In genomic region chr17:84693741-84694140, GRCm38 (mm10) we compare ENCODE assay signal across 33 mouse cellular contexts. TPM values are rescaled to one million over a fixed set of nuclear protein-coding genes. Genes with fewer than 3 reads are reported as not detected.
"Had no signal": no experiment of that assay in that cellular context is flagged by ENCODE, and none has a peak within 500 bp of the region (broad histone marks: within the 10 kb centered on the region; RNA-seq: fewer than 3 reads in every experiment).

No protein-coding gene starts in this region.

- H3K4me2 ChIP-seq: heart, embryonic 11.5 days; heart, embryonic 13.5 days; heart, embryonic 15.5 days; hindbrain, embryonic 13.5 days; hindbrain, embryonic 15.5 days; limb, embryonic 13.5 days; limb, embryonic 15.5 days had no signal

- H3K9me3 ChIP-seq: heart, embryonic 13.5 days; heart, embryonic 15.5 days; hindbrain, embryonic 13.5 days; hindbrain, embryonic 15.5 days; limb, embryonic 13.5 days; limb, embryonic 15.5 days had no signal

- DNase-seq: gastrocnemius, postnatal 14 days; gastrocnemius, postnatal 36 days; heart, adult 11 months; heart, adult 2 months; heart, postnatal 14 days; heart, postnatal 36 days; kidney, adult 11 months; kidney, adult 8-10 months; layer of hippocampus, adult 9-11 months; layer of hippocampus, postnatal 36 days; left cerebral cortex, postnatal 4 days; lung, adult 18-20 months had no signal

- H3K9ac ChIP-seq: heart, embryonic 13.5 days; heart, embryonic 15.5 days; hindbrain, embryonic 13.5 days; hindbrain, embryonic 15.5 days; limb, embryonic 13.5 days; limb, embryonic 15.5 days; liver, embryonic 14.5 days had no signal

- H3K4me3 ChIP-seq: heart, adult 2 months; heart, embryonic 13.5 days; heart, embryonic 15.5 days; hindbrain, embryonic 13.5 days; hindbrain, embryonic 15.5 days; limb, embryonic 13.5 days; limb, embryonic 15.5 days had no signal

- H3K27me3 ChIP-seq: limb, embryonic 13.5 days had no signal

- H3K27ac ChIP-seq: heart, adult 2 months; heart, embryonic 13.5 days; heart, embryonic 15.5 days; hindbrain, embryonic 13.5 days; hindbrain, embryonic 15.5 days; hindbrain, postnatal 0 days; limb, embryonic 13.5 days; limb, embryonic 15.5 days; liver, embryonic 14.5 days had no signal

- H3K4me1 ChIP-seq: heart, embryonic 13.5 days; hindbrain, embryonic 13.5 days; hindbrain, embryonic 15.5 days; limb, embryonic 13.5 days had no signal

- H3K36me3 ChIP-seq: heart, embryonic 13.5 days; heart, embryonic 15.5 days; hindbrain, embryonic 13.5 days; hindbrain, embryonic 15.5 days; limb, embryonic 13.5 days; limb, embryonic 15.5 days had no signal

- ATAC-seq: hindbrain, postnatal 0 days; intestine, embryonic 16.5 days had no signal

RNA-seq across cellular contexts. Expression of gene Abcg5, which starts 10.9 kb away (rescaled TPM):
- total RNA-seq: gastrocnemius, adult 18-20 months; gastrocnemius, adult 8-10 months; gastrocnemius, postnatal 14 days; gastrocnemius, postnatal 36 days; heart, adult 2 months; heart, postnatal 14 days; heart, postnatal 36 days; hematopoietic stem cell, adult 5-6 weeks; layer of hippocampus, adult 18-20 months; layer of hippocampus, adult 8-10 months; layer of hippocampus, postnatal 14 days; layer of hippocampus, postnatal 36 days; left cerebral cortex, adult 18-20 months; left cerebral cortex, postnatal 10 days; left cerebral cortex, postnatal 25 days had no signal
- polyA plus RNA-seq: heart, adult 2 months; heart, embryonic 15.5 days; heart, postnatal 0 days had no signal

RNA-seq across cellular contexts. Expression of gene Abcg8, which starts 17.6 kb away (rescaled TPM):
- total RNA-seq: gastrocnemius, adult 18-20 months; gastrocnemius, postnatal 14 days; gastrocnemius, postnatal 36 days; heart, adult 2 months; heart, postnatal 14 days; heart, postnatal 36 days; hematopoietic stem cell, adult 5-6 weeks; hindbrain, postnatal 0 days; layer of hippocampus, adult 18-20 months; layer of hippocampus, adult 8-10 months; layer of hippocampus, postnatal 14 days; layer of hippocampus, postnatal 36 days; left cerebral cortex, postnatal 10 days; left cerebral cortex, postnatal 25 days; left cerebral cortex, postnatal 4 days had no signal
- polyA plus RNA-seq: heart, adult 2 months; heart, embryonic 11.5 days; heart, embryonic 13.5 days; heart, embryonic 15.5 days; heart, postnatal 0 days; hindbrain, postnatal 0 days; intestine, embryonic 14.5 days; limb, embryonic 13.5 days had no signal
